Mouse (Mus musculus) spleen, adult 2 months (tissue): ENCODE data around the gene Gm20431. TPM values are rescaled to one million over a fixed set of nuclear protein-coding genes. Genes with fewer than 3 reads are reported as not detected.
A peak's percentile ranks its signal among the peaks of the same experiment; 100 is the strongest.

ENCODE experiments used
- DNase-seq, 2 experiments: peaks; one replicate each; pipeline versions ENCODE4 v3.0.0 to v3.0.0-alpha.2; 2012 to 2021; ENCODE audit warnings: low spot score in 2 of 2, low read depth in 1 of 2
- H3K27ac ChIP-seq: fragments of 200-500 bp; 2 replicates; pipeline ENCODE4 v1.5.1; 2012; ENCODE audit warnings: low read length, inconsistent platforms; ENCODE audit not compliant: insufficient read depth
- H3K27me3 ChIP-seq: fragments of 200-500 bp; 2 replicates; pipeline ENCODE4 v1.6.1; 2012; ENCODE audit warnings: mild to moderate bottlenecking, moderate library complexity, low read length, inconsistent platforms; ENCODE audit not compliant: control insufficient read depth, insufficient read depth
- H3K36me3 ChIP-seq: fragments of 200-500 bp; 2 replicates; pipeline ENCODE4 v1.6.1; 2012; ENCODE audit warnings: mild to moderate bottlenecking, low read length, inconsistent platforms; ENCODE audit not compliant: control insufficient read depth, insufficient read depth
- H3K4me1 ChIP-seq: fragments of 200-500 bp; 2 replicates; pipeline ENCODE4 v1.6.1; 2011; ENCODE audit warnings: inconsistent platforms; ENCODE audit not compliant: control insufficient read depth, insufficient read depth, insufficient read length
- H3K4me3 ChIP-seq: fragments of 200-500 bp; 2 replicates; pipeline ENCODE4 v1.5.1; 2011; ENCODE audit warnings: mild to moderate bottlenecking, inconsistent platforms; ENCODE audit not compliant: insufficient read depth, insufficient read length; ENCODE audit errors: extremely low read depth
- CTCF ChIP-seq: fragments of 200-500 bp; IDR thresholded peaks from 2 replicates; pipeline ENCODE4 v1.5.1; 2011; ENCODE audit warnings: mild to moderate bottlenecking, inconsistent platforms; ENCODE audit not compliant: insufficient read depth, insufficient read length, insufficient replicate concordance; ENCODE audit errors: extremely low read depth
- POLR2A ChIP-seq: fragments of 200-500 bp; IDR thresholded peaks from 2 replicates; pipeline ENCODE4 v1.6.1; 2011; ENCODE audit warnings: low read depth, low read length, inconsistent platforms
- WGBS: fragments of 180-500 bp; shearing (Covaris S2); methylation state at CpG from one replicate; pipeline ENCODE4 v1.1.7; 2018; 5-methylcytosine and 5-hydroxymethylcytosine counted together
- polyA plus RNA-seq: library from polyadenylated mRNA; depleted of rRNA; stranded (reverse); fragments of >200 nt; gene quantifications from 2 replicates; pipeline ENCODE4 v1.2.3, GENCODE M21; 2012

The Gm20431 gene
- polyA plus RNA-seq, 1 experiment = 13.2 TPM

GRCm38 (mm10) chr2:167605178-167605794 is 56.0 kb downstream of the Gm20431 start:
- H3K36me3 ChIP-seq = peaks cover 9% of the 10 kb centered on the region
- H3K27ac ChIP-seq = no peak overlapping the region
- no peaks in the 10 kb centered on the region for H3K27me3 ChIP-seq
- WGBS = 52% methylated on average over 11 of the region's 11 CpGs
- no peak overlapping the region for H3K4me3 ChIP-seq
- DNase-seq = peak; percentile 50 to 86
- TF ChIP-seq POLR2A = no peak
- peak; percentile 95; the same call in 1 of the 2 replicates for TF ChIP-seq CTCF
- no peaks in the 10 kb centered on the region for H3K4me1 ChIP-seq

GRCm38 (mm10) chr2:167602978-167603377 is 58.3 kb downstream of the Gm20431 start:
- Histone ChIP-seq H3K27me3 (no peaks in the 10 kb centered on the region), H3K4me1 (no peaks in the 10 kb centered on the region), H3K4me3 (no peak overlapping the region), H3K36me3 (no peaks in the 10 kb centered on the region), H3K27ac (no peak overlapping the region)
- DNase-seq = no peak
- 74% methylated on average over 5 of the region's 5 CpGs for WGBS
- TF ChIP-seq POLR2A = no peak
- peak; percentile 20; the same call in 1 of the 2 replicates for TF ChIP-seq CTCF

DNA sequence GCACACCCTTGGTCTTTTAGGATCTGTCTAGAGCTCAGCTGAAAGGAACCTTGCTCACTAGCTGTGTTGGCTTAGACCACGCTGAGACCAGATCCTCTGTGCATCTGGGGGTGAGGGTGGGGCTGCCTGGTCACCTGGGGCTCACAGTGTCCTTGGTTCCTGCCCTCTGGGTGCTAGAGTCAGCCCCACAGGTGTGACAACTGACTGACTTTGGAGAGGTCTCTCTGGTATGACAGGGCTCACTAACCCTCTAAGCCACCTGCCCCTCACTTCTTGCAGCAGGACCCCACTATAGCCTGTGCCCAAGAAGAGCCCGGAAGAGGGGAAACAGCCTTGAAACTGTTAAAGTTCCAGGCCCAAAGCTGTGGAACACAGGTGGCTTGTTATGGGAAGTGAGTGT is 58.9 kb downstream of the Gm20431 start:
- Histone ChIP-seq H3K27me3 (no peaks in the 10 kb centered on the region), H3K36me3 (no peaks in the 10 kb centered on the region), H3K4me1 (no peaks in the 10 kb centered on the region), H3K4me3 (no peak overlapping the region), H3K27ac (no peak overlapping the region)
- DNase-seq = no peak
- TF ChIP-seq POLR2A (no peak), CTCF (no peak)
- 78% methylated on average over 2 of the region's 2 CpGs for WGBS

DNA sequence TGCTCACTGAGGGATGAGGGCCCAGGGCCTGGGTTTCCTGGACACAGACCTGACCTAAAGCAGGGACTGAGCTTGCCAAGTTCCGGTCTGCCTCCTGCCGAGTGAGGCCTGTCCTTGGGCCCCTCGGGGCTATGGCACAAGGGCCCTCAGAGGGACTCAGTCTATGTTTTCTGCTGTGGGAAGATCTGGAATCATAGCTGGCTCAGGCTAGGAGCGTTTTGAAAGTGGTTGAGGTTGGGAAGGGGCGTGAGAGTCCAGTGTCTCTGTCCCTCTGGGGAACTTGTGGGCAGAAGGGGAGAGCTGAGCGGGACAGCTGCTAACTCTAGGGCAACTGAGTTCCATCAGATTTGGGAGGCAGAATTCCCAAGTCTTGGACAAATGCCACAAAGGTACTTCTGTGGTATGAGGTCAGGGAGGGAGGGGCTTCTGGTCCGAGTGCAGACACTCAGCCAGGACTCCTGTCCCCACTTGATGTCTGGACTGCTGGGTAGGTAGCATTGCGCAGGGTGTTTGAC is 60.8 kb downstream of the Gm20431 start:
- no peaks in the 10 kb centered on the region for H3K4me1 ChIP-seq
- DNase-seq = no peak
- 85% methylated on average over 8 of the region's 8 CpGs for WGBS
- no peak overlapping the region for H3K27ac ChIP-seq
- no peak overlapping the region for H3K4me3 ChIP-seq
- TF ChIP-seq POLR2A (no peak), CTCF (no peak)
- H3K27me3 ChIP-seq = no peaks in the 10 kb centered on the region
- no peaks in the 10 kb centered on the region for H3K36me3 ChIP-seq

DNA sequence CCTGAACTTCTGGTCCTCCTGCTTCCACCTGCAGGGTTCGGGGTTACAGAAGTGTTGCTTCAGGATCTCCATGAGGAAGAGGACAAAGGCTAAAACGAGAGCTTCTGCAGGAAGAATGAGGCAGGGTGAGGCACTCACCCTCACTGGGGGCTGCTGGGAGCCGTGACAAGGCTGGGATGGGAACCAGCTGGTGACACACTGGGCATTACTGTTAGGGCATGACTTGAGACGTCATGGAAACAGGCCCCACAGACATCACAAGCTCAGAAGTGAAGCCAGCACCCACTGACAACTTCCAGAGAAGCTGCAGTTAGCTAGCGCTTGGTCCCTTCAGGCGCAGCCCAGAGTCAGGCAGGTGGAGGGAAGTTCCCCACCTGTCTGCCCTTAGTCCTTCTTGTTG is 61.4 kb downstream of the Gm20431 start:
- Histone ChIP-seq H3K27ac (no peak overlapping the region), H3K27me3 (no peaks in the 10 kb centered on the region), H3K4me1 (no peaks in the 10 kb centered on the region), H3K4me3 (no peak overlapping the region), H3K36me3 (no peaks in the 10 kb centered on the region)
- TF ChIP-seq CTCF (no peak), POLR2A (no peak)
- no peak for DNase-seq
- WGBS = 83% methylated on average over 6 of the region's 6 CpGs

GRCm38 (mm10) chr2:167599195-167599594 is 62.1 kb downstream of the Gm20431 start:
- Histone ChIP-seq H3K27me3 (no peaks in the 10 kb centered on the region), H3K27ac (no peak overlapping the region), H3K4me3 (no peak overlapping the region), H3K4me1 (no peaks in the 10 kb centered on the region), H3K36me3 (no peaks in the 10 kb centered on the region)
- TF ChIP-seq CTCF = no peak
- TF ChIP-seq POLR2A = no peak
- no peak for DNase-seq
- 89% methylated on average over 5 of the region's 5 CpGs for WGBS

DNA sequence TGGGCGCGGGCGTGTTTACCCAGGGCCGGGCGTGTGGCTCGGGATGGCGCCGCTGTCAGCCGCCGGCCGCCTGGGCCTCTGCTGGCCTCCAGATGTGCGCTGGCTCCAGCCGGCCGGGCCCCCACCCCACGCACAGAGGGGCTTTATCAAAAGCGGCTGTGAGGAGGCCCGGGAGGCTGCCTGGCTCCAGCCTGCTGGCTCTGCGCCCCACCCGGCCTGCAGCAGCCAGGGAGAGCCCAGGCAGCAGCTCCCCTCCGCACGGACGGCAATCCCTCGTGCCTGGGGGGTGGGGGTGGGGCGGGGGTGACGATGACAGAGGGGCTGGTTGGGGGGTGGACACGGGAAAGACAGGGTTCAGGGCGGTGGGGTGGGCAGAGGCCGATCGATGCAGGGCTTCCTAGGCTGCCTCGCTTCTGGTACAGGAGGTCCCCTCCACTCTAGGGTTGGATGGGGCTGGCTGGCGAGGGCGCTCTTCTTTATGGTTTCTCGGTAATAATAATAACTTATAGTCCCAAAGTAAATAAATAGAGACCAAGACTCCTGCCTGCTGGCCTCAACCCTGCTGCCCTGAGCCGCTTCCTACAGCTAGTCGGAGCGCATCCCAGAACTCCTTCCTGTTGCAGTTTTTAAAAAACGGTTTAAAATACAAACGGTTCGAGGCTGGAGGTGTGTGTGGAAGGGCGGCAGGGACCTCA is 63.7 kb downstream of the Gm20431 start:
- no peak for TF ChIP-seq POLR2A
- TF ChIP-seq CTCF = no peak
- Histone ChIP-seq H3K4me3 (no peak overlapping the region), H3K4me1 (no peaks in the 10 kb centered on the region; the same call in 1 of the 2 replicates), H3K27me3 (no peaks in the 10 kb centered on the region), H3K36me3 (no peaks in the 10 kb centered on the region), H3K27ac (peak overlapping the region; percentile 36; the same call in 1 of the 2 replicates)
- no peak for DNase-seq
- WGBS = 86% methylated on average over 40 of the region's 40 CpGs
